Mouse (Mus musculus): ENCODE data around the gene Crygn. TPM values are rescaled to one million over a fixed set of nuclear protein-coding genes. Genes with fewer than 3 reads are reported as not detected.
A peak's percentile ranks its signal among the peaks of the same experiment; 100 is the strongest.

Gene Crygn
- total RNA-seq, 2 experiments from 2014 or later, result 1.5 to 1.8 TPM

- DNase-seq (ENCODE audit: low spot score in 2 of 2), result no peak
These were observed 8.1 kb downstream of the Crygn start for GRCm38 (mm10) chr5:24749731-24750130.

GRCm38 (mm10) chr5:24747533-24747932 lies 10.3 kb downstream of the Crygn start:
- no peak for DNase-seq (ENCODE audit: low spot score in 2 of 2)

- no peak for DNase-seq (ENCODE audit: low spot score in 2 of 2)
These were observed 13.9 kb downstream of the Crygn start for GRCm38 (mm10) chr5:24743956-24744355.

GRCm38 (mm10) chr5:24741172-24741885 lies 16.5 kb downstream of the Crygn start:
- DNase-seq (ENCODE audit: low spot score in 2 of 2), result no peak

- DNase-seq (ENCODE audit: low spot score in 2 of 2), result peak; percentile 37 to 43
These were observed 18.6 kb downstream of the Crygn start for GRCm38 (mm10) chr5:24739141-24739753.

GRCm38 (mm10) chr5:24738517-24738916 lies 19.3 kb downstream of the Crygn start:
- DNase-seq (ENCODE audit: low spot score in 2 of 2), result no peak

- no peak for DNase-seq (ENCODE audit: low spot score in 2 of 2)
These were observed 20.2 kb downstream of the Crygn start for GRCm38 (mm10) chr5:24737595-24737994.

- DNase-seq (ENCODE audit: low spot score in 2 of 2), result no peak
These were observed 23.9 kb downstream of the Crygn start for GRCm38 (mm10) chr5:24733771-24734426.

- DNase-seq (ENCODE audit: low spot score in 2 of 2), result no peak
These were observed 24.7 kb downstream of the Crygn start for GRCm38 (mm10) chr5:24733134-24733533.

GRCm38 (mm10) chr5:24730986-24731385 lies 26.8 kb downstream of the Crygn start:
- DNase-seq (ENCODE audit: low spot score in 2 of 2), result no peak

- DNase-seq (ENCODE audit: low spot score in 2 of 2), result no peak
These were observed 27.3 kb downstream of the Crygn start, which contains the start of gene Wdr86 for GRCm38 (mm10) chr5:24730488-24730871. TSS of gene Wdr86 (minus strand) at chr5:24730727.

- DNase-seq (ENCODE audit: low spot score in 2 of 2), result no peak
These were observed 27.9 kb downstream of the Crygn start for GRCm38 (mm10) chr5:24729797-24730487.

- DNase-seq (ENCODE audit: low spot score in 2 of 2), result no peak
These were observed 30.6 kb downstream of the Crygn start for GRCm38 (mm10) chr5:24726901-24727836.

GRCm38 (mm10) chr5:24725897-24726296 lies 31.9 kb downstream of the Crygn start:
- no peak for DNase-seq (ENCODE audit: low spot score in 2 of 2)

- DNase-seq (ENCODE audit: low spot score in 2 of 2), result no peak
These were observed 33.0 kb downstream of the Crygn start for GRCm38 (mm10) chr5:24724805-24725204.

- no peak for DNase-seq (ENCODE audit: low spot score in 2 of 2)
These were observed 33.6 kb downstream of the Crygn start for GRCm38 (mm10) chr5:24724270-24724634.

GRCm38 (mm10) chr5:24723527-24724269 lies 34.1 kb downstream of the Crygn start:
- DNase-seq (ENCODE audit: low spot score in 2 of 2), result no peak

- DNase-seq (ENCODE audit: low spot score in 2 of 2), result no peak
These were observed 38.0 kb downstream of the Crygn start for GRCm38 (mm10) chr5:24719852-24720251.

GRCm38 (mm10) chr5:24718076-24718475 lies 39.7 kb downstream of the Crygn start:
- DNase-seq (ENCODE audit: low spot score in 2 of 2), result no peak

- no peak for DNase-seq (ENCODE audit: low spot score in 2 of 2)
These were observed 43.8 kb downstream of the Crygn start for GRCm38 (mm10) chr5:24713987-24714386.

All from layer of hippocampus, postnatal 10 days (tissue).